Mouse (Mus musculus): ENCODE measurements around the gene Cnot3.
"Not testable (repeated sequence)": the region's sequence is repeated elsewhere in the genome, so short reads cannot be mapped to it uniquely, and the experiment has no call there.

Cnot3 gene

GRCm38 (mm10) chr7:3644672-3645487 lies at the start of gene Cnot3:
Gene Cnot3, plus strand, starts transcription at chr7:3645268.
- peak; percentile 97 for DNase-seq (ENCODE audit: low read depth, low spot score)

- DNase-seq (ENCODE audit: low read depth, low spot score), result not testable (repeated sequence)
These were observed 47.3 kb upstream of the Cnot3 start for GRCm38 (mm10) chr7:3597755-3598154.

GRCm38 (mm10) chr7:3601119-3601518 lies 43.9 kb upstream of the Cnot3 start:
- DNase-seq (ENCODE audit: low read depth, low spot score), result peak; percentile 44

GRCm38 (mm10) chr7:3606798-3607197 lies 38.3 kb upstream of the Cnot3 start:
- no peak for DNase-seq (ENCODE audit: low read depth, low spot score)

- DNase-seq (ENCODE audit: low read depth, low spot score), result no peak
These were observed 37.7 kb upstream of the Cnot3 start for GRCm38 (mm10) chr7:3607391-3607790.

GRCm38 (mm10) chr7:3608668-3609067 lies 36.4 kb upstream of the Cnot3 start:
- DNase-seq (ENCODE audit: low read depth, low spot score), result no peak

GRCm38 (mm10) chr7:3609082-3609481 lies 36.0 kb upstream of the Cnot3 start:
- no peak for DNase-seq (ENCODE audit: low read depth, low spot score)

GRCm38 (mm10) chr7:3610437-3610836 lies 34.6 kb upstream of the Cnot3 start:
- no peak for DNase-seq (ENCODE audit: low read depth, low spot score)

- DNase-seq (ENCODE audit: low read depth, low spot score), result no peak
These were observed 34.1 kb upstream of the Cnot3 start for GRCm38 (mm10) chr7:3611006-3611405.

- DNase-seq (ENCODE audit: low read depth, low spot score), result no peak
These were observed 31.0 kb upstream of the Cnot3 start for GRCm38 (mm10) chr7:3614021-3614420.

- DNase-seq (ENCODE audit: low read depth, low spot score), result no peak
These were observed 29.0 kb upstream of the Cnot3 start, which contains the start of gene Oscar for GRCm38 (mm10) chr7:3616057-3616388. Gene Oscar, minus strand, starts transcription at chr7:3616157.

GRCm38 (mm10) chr7:3616389-3617241 lies 28.5 kb upstream of the Cnot3 start:
- no peak for DNase-seq (ENCODE audit: low read depth, low spot score)

- DNase-seq (ENCODE audit: low read depth, low spot score), result peak; percentile 79
These were observed 27.6 kb upstream of the Cnot3 start, which contains the start of gene Ndufa3 for GRCm38 (mm10) chr7:3617242-3617995. Gene Ndufa3, plus strand, starts transcription at chr7:3617373.

GRCm38 (mm10) chr7:3629030-3629429 lies 16.0 kb upstream of the Cnot3 start:
- DNase-seq (ENCODE audit: low read depth, low spot score), result no peak

GRCm38 (mm10) chr7:3629543-3630477 lies 15.3 kb upstream of the Cnot3 start, which contains the start of the genes Tfpt and Prpf31:
Gene Tfpt, minus strand, starts transcription at chr7:3629929.
Gene Prpf31, plus strand, starts transcription at chr7:3629985.
- DNase-seq (ENCODE audit: low read depth, low spot score), result peak; percentile 94

- no peak for DNase-seq (ENCODE audit: low read depth, low spot score)
These were observed 14.6 kb upstream of the Cnot3 start for GRCm38 (mm10) chr7:3630478-3630815.

- no peak for DNase-seq (ENCODE audit: low read depth, low spot score)
These were observed 1.7 kb upstream of the Cnot3 start for GRCm38 (mm10) chr7:3643412-3643811.

GRCm38 (mm10) chr7:3643843-3644242 lies 1.2 kb upstream of the Cnot3 start:
- DNase-seq (ENCODE audit: low read depth, low spot score), result no peak

GRCm38 (mm10) chr7:3644348-3644671 lies 758 bp upstream of the Cnot3 start:
- no peak for DNase-seq (ENCODE audit: low read depth, low spot score)

GRCm38 (mm10) chr7:3645488-3646025 lies 489 bp downstream of the Cnot3 start:
- no peak for DNase-seq (ENCODE audit: low read depth, low spot score)

GRCm38 (mm10) chr7:3646188-3646587 lies 1.1 kb downstream of the Cnot3 start:
- DNase-seq (ENCODE audit: low read depth, low spot score), result no peak

All from retina, adult 2 months (tissue).